Mouse (Mus musculus) CH12.LX (cell line): ENCODE data around the gene Haghl. TPM values are rescaled to one million over a fixed set of nuclear protein-coding genes. Genes with fewer than 3 reads are reported as not detected.

Source experiments
- DNase-seq: peaks from one replicate; pipeline ENCODE4 v3.0.0-alpha.2; 2013; ENCODE audit errors: extremely low read depth
- H3K27ac ChIP-seq: 2 replicates; pipeline ENCODE4 v1.5.1; 2012; ENCODE audit warnings: low read depth, mild to moderate bottlenecking, control low read depth, moderate library complexity; ENCODE audit not compliant: insufficient read depth
- H3K27me3 ChIP-seq: replicated peaks from 2 replicates; pipeline ENCODE3; 2012; ENCODE audit warnings: inconsistent platforms
- H3K36me3 ChIP-seq, 2 experiments: replicated peaks in 1 of 2; 2 replicates each; pipeline versions ENCODE3 to v1.6.1; 2012; ENCODE audit warnings: inconsistent platforms in 1 of 2, low read length in 1 of 2, mild to moderate bottlenecking in 1 of 2, mixed read lengths in 1 of 2, moderate library complexity in 1 of 2; ENCODE audit not compliant: control insufficient read depth in 1 of 2, insufficient read depth in 1 of 2
- H3K4me1 ChIP-seq, 2 experiments: 2 replicates each; pipeline ENCODE4 v1.6.1; 2012; ENCODE audit warnings: inconsistent platforms in 1 of 2, moderate library complexity in 1 of 2; ENCODE audit not compliant: insufficient read depth in 2 of 2, control insufficient read depth in 1 of 2
- H3K4me2 ChIP-seq: 2 replicates; pipeline ENCODE4 v1.6.1; 2012; ENCODE audit warnings: low read depth, mild to moderate bottlenecking, control low read depth; ENCODE audit not compliant: poor library complexity, insufficient read depth, severe bottlenecking
- H3K4me3 ChIP-seq, 3 experiments: fragments of 150-350 bp in 1 of 3; sonication (generic) in 1 of 3; replicated peaks in 1 of 3; 2 replicates each; pipeline versions ENCODE3 to v1.5.1; 2011 to 2012; ENCODE audit warnings: low read depth in 2 of 3, low read length in 2 of 3, mild to moderate bottlenecking in 2 of 3, moderate library complexity in 2 of 3, control low read depth in 1 of 3, improper control_type of control experiment in 1 of 3, inconsistent platforms in 1 of 3, mixed read lengths in 1 of 3; ENCODE audit not compliant: poor library complexity in 1 of 3
- H3K79me2 ChIP-seq: replicated peaks from 2 replicates; pipeline ENCODE4 v1.6.1; 2012; ENCODE audit warnings: mild to moderate bottlenecking, moderate library complexity; ENCODE audit not compliant: control insufficient read depth, poor library complexity, insufficient read depth, severe bottlenecking; ENCODE audit errors: extremely low read depth
- H3K9ac ChIP-seq: 2 replicates; pipeline ENCODE4 v1.6.1; 2012; ENCODE audit warnings: low read depth, mild to moderate bottlenecking, control low read depth, moderate library complexity; ENCODE audit not compliant: insufficient read depth
- H3K9me3 ChIP-seq: replicated peaks from 2 replicates; pipeline ENCODE3; 2012; ENCODE audit warnings: low read length, inconsistent platforms, mixed read lengths
- BHLHE40 ChIP-seq: IDR thresholded peaks from 2 replicates; pipeline ENCODE4 v1.6.1; 2011; ENCODE audit warnings: mild to moderate bottlenecking, low read depth, low read length, improper control_type of control experiment
- E2F4 ChIP-seq: IDR thresholded peaks from 2 replicates; pipeline ENCODE4 v1.6.1; 2011; ENCODE audit warnings: low read depth, low read length, improper control_type of control experiment; ENCODE audit not compliant: insufficient replicate concordance
- ELF1 ChIP-seq: IDR thresholded peaks from 2 replicates; pipeline ENCODE4 v1.6.1; 2014; ENCODE audit warnings: low read depth, mild to moderate bottlenecking, inconsistent platforms, low read length, improper control_type of control experiment
- EP300 ChIP-seq: IDR thresholded peaks from 2 replicates; pipeline ENCODE4 v1.6.1; 2011; ENCODE audit warnings: low read length, improper control_type of control experiment
- ETS1 ChIP-seq: conservative IDR thresholded peaks from 2 replicates; pipeline ENCODE4 v1.6.1; 2012; ENCODE audit warnings: low read depth, mild to moderate bottlenecking, inconsistent platforms, low read length, improper control_type of control experiment, moderate library complexity
- HCFC1 ChIP-seq: IDR thresholded peaks from 2 replicates; pipeline ENCODE4 v1.6.1; 2012; ENCODE audit warnings: low read depth, mild to moderate bottlenecking, inconsistent platforms, low read length, improper control_type of control experiment
- JUND ChIP-seq: conservative IDR thresholded peaks from 2 replicates; pipeline ENCODE4 v1.6.1; 2011; ENCODE audit warnings: low read depth, low read length, improper control_type of control experiment
- KAT2A ChIP-seq: IDR thresholded peaks from 2 replicates; pipeline ENCODE4 v1.6.1; 2012; ENCODE audit warnings: low read length, improper control_type of control experiment, inconsistent platforms; ENCODE audit not compliant: insufficient replicate concordance
- MAFK ChIP-seq: IDR thresholded peaks from 2 replicates; pipeline ENCODE4 v1.6.1; 2011; ENCODE audit warnings: low read length, improper control_type of control experiment; ENCODE audit not compliant: insufficient replicate concordance
- MAX ChIP-seq: IDR thresholded peaks from 2 replicates; pipeline ENCODE4 v1.6.1; 2011; ENCODE audit warnings: low read length, improper control_type of control experiment
- MAZ ChIP-seq: IDR thresholded peaks from 2 replicates; pipeline ENCODE4 v1.6.1; 2012; ENCODE audit warnings: low read depth, mild to moderate bottlenecking, inconsistent platforms, low read length, improper control_type of control experiment, moderate library complexity
- MXI1 ChIP-seq: IDR thresholded peaks from 2 replicates; pipeline ENCODE4 v1.6.1; 2011; ENCODE audit warnings: mild to moderate bottlenecking, low read depth, low read length, improper control_type of control experiment
- MYC ChIP-seq: IDR thresholded peaks from 2 replicates; pipeline ENCODE4 v1.6.1; 2011; ENCODE audit warnings: low read depth, mild to moderate bottlenecking, improper control_type of control experiment, low read length
- NRF1 ChIP-seq: IDR thresholded peaks from 2 replicates; pipeline ENCODE4 v1.6.1; 2014; ENCODE audit warnings: low read depth, mild to moderate bottlenecking, inconsistent platforms, low read length, improper control_type of control experiment, moderate library complexity
- POLR2A ChIP-seq: IDR thresholded peaks from 2 replicates; pipeline ENCODE4 v1.6.1; 2011; ENCODE audit warnings: low read depth, mild to moderate bottlenecking, improper control_type of control experiment, low read length
- RCOR1 ChIP-seq: conservative IDR thresholded peaks from 2 replicates; pipeline ENCODE4 v1.6.1; 2012; ENCODE audit warnings: low read depth, mild to moderate bottlenecking, inconsistent platforms, low read length, improper control_type of control experiment
- SMC3 ChIP-seq: IDR thresholded peaks from 2 replicates; pipeline ENCODE4 v1.6.1; 2011; ENCODE audit warnings: low read depth, low read length, improper control_type of control experiment
- TBP ChIP-seq: conservative IDR thresholded peaks from 2 replicates; pipeline ENCODE4 v1.6.1; 2011; ENCODE audit warnings: low read depth, low read length, improper control_type of control experiment
- TCF12 ChIP-seq: IDR thresholded peaks from 2 replicates; pipeline ENCODE4 v1.6.1; 2014; ENCODE audit warnings: low read depth, mild to moderate bottlenecking, inconsistent platforms, low read length, improper control_type of control experiment
- USF1 ChIP-seq: IDR thresholded peaks from 2 replicates; pipeline ENCODE4 v1.6.1; 2014; ENCODE audit warnings: low read depth, mild to moderate bottlenecking, inconsistent platforms, low read length, improper control_type of control experiment
- USF2 ChIP-seq: conservative IDR thresholded peaks from 2 replicates; pipeline ENCODE4 v1.6.1; 2011; ENCODE audit warnings: low read depth, low read length, improper control_type of control experiment
- ZKSCAN1 ChIP-seq: IDR thresholded peaks from 2 replicates; pipeline ENCODE4 v1.6.1; 2012; ENCODE audit warnings: low read depth, inconsistent platforms, low read length, improper control_type of control experiment, borderline replicate concordance
- ZMIZ1 ChIP-seq: IDR thresholded peaks from 2 replicates; pipeline ENCODE4 v1.6.1; 2012; ENCODE audit warnings: low read depth, mild to moderate bottlenecking, inconsistent platforms, low read length, improper control_type of control experiment
- ZNF384 ChIP-seq: IDR thresholded peaks from 2 replicates; pipeline ENCODE4 v1.6.1; 2012; ENCODE audit warnings: low read depth, low read length, improper control_type of control experiment, inconsistent platforms
- dilution Hi-C: fragments of 300-500 bp; cut with MboI; formaldehyde crosslinking; loops from 2 replicates; pipeline ENCODE4 v1.14.3; 2020; ENCODE audit warnings: low sequenced_read_pairs; ENCODE audit not compliant: extremely low pct_unique_long_range_greater_than_20kb, extremely low pct_ligation_motif_present
- in situ Hi-C: fragments of 300-500 bp; cut with MboI; formaldehyde crosslinking; loops from 3 replicates; pipeline ENCODE4 v1.14.3; 2019; ENCODE audit warnings: low sequenced_read_pairs, low pct_ligation_motif_present, low pct_unique_long_range_greater_than_20kb, mixed read lengths
- polyA plus RNA-seq: library from polyadenylated mRNA; unstranded; fragments of >175 nt; gene quantifications from 2 replicates; pipeline ENCODE4 v1.2.1, GENCODE M21; 2012; ENCODE audit warnings: low read depth; ENCODE audit not compliant: insufficient read length
- total RNA-seq, 2 experiments: library from RNA; depleted of rRNA; stranded (reverse); fragments of 300-350 nt in 1 of 2; fragments of >200 nt in 1 of 2; gene quantifications; 2 replicates each; pipeline ENCODE4 v1.2.3; 2012 to 2014

Gene Haghl
- total and polyA plus RNA-seq, 3 experiments = 7.4 to 16.0 (median 7.8) TPM

GRCm38 (mm10) chr17:25773549-25774120 lies 11.8 kb downstream of the Haghl start, which contains the start of gene Narfl (continued):
- TF ChIP-seq E2F4 (0 out of 2 replicates have a peak, but pooled peaks have one; percentile 46), BHLHE40 (peak; percentile 43), MAZ (peak; percentile 96), ZNF384 (no peak), MAFK (peak; percentile 12; the same call in 1 of the 2 replicates), POLR2A (peak; percentile 78), RCOR1 (no peak), NRF1 (peak; percentile 96), ELF1 (peak; percentile 100), MYC (peak; percentile 87), JUND (peak; percentile 60; the same call in 1 of the 2 replicates), ZMIZ1 (peak; percentile 79; the same call in 1 of the 2 replicates), TCF12 (peak; percentile 97), EP300 (no peak), MAX (peak; percentile 84), KAT2A (peak; percentile 100), HCFC1 (peak; percentile 99)

GRCm38 (mm10) chr17:25769331-25769730 lies 16.1 kb downstream of the Haghl start:
- no peak for DNase-seq
- dilution Hi-C loops = no loop called here
- Histone ChIP-seq H3K4me3 (no peak overlapping the region), H3K79me2 (0 out of 2 replicates have a peak, but pooled peaks cover 3% of the 10 kb centered on the region), H3K4me2 (peak overlapping the region; percentile 57), H3K9me3 (no peaks in the 10 kb centered on the region), H3K27me3 (peaks cover 66% of the 10 kb centered on the region), H3K27ac (peak overlapping the region; percentile 30; the same call in 1 of the 2 replicates), H3K9ac (peak overlapping the region; percentile 8), H3K4me1 (peaks cover 3 to 7% of the 10 kb centered on the region in 2 experiments), H3K36me3 (no peaks in the 10 kb centered on the region)
- TF ChIP-seq ZMIZ1 = no peak
- no peak for TF ChIP-seq SMC3
- TF ChIP-seq USF1 = no peak
- no peak for TF ChIP-seq MXI1
- no peak for TF ChIP-seq USF2
- no peak; the same call in 1 of the 2 replicates for TF ChIP-seq BHLHE40
- no peak for TF ChIP-seq ETS1
- no peak for TF ChIP-seq ZKSCAN1
- TF ChIP-seq MAFK = no peak
- no peak for TF ChIP-seq MAX
- TF ChIP-seq EP300 = no peak
- no peak for TF ChIP-seq TBP
- TF ChIP-seq NRF1 = no peak
- in situ Hi-C loops = no loop called here
